Mouse (Mus musculus) small intestine, adult 2 months (tissue): ENCODE data around the gene Sept8.

ENCODE experiments used
- CTCF ChIP-seq: fragments of 200-500 bp; IDR thresholded peaks from 2 replicates; pipeline ENCODE4 v1.5.1; 2012; ENCODE audit warnings: low read depth, mild to moderate bottlenecking, control low read depth, inconsistent platforms, low read length, moderate library complexity, mixed read lengths; ENCODE audit not compliant: insufficient replicate concordance, insufficient read length; ENCODE audit errors: extremely low read depth
- POLR2A ChIP-seq: fragments of 200-500 bp; IDR thresholded peaks from 2 replicates; pipeline ENCODE4 v1.6.1; 2012; ENCODE audit warnings: low read depth, mild to moderate bottlenecking, control low read depth, inconsistent platforms, low read length, moderate library complexity

GRCm38 (mm10) chr11:53531578-53532230 is 12.6 kb downstream of the Sept8 start:
- no peak for TF ChIP-seq CTCF
- TF ChIP-seq POLR2A: no peak
